Comparison of ENCODE assay signal across 9 mouse cellular contexts in the genomic region with DNA sequence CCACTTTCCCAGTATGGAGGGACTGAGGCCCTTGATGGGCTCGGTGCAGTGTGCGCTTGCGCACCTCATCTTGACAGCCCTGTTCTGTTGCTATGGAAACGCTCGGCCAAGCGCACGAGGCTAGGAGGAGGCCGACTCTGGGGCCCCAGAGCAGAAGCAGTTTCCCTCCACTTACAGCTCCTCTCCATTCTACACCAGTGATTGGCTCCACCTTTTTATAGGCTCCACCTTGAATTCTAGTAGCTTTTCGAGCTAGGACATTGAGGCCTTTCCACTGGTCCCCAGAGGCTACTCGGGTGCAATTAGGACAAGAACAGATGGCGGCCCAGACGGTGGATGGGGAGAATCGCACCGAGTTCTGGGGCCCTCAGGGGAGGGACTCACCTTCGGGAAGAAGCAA. TPM values are rescaled to one million over a fixed set of nuclear protein-coding genes. Genes with fewer than 3 reads are reported as not detected.
DNase-seq lines count a peak whose midpoint lies in the region; ATAC-seq and TF ChIP-seq lines count a peak whose summit lies in the region.
"Had no signal": no experiment of that assay in that cellular context is flagged by ENCODE, and none has a peak within 500 bp of the region (broad histone marks: within the 10 kb centered on the region; RNA-seq: fewer than 3 reads in every experiment).

No protein-coding gene starts in this region.

- peak; percentile 71 for ATAC-seq in hindbrain, embryonic 14.5 days (ENCODE audit: low FRiP score)
- ATAC-seq in neural tube, embryonic 11.5 days (ENCODE audit: insufficient read depth, low FRiP score, low TSS enrichment): peak; percentile 77
- ATAC-seq in activated CD4-positive, CD25-positive, alpha-beta regulatory T cell, adult 4 months: no peak

- H3K4me2 ChIP-seq in hindbrain, embryonic 14.5 days (replicated peaks): peak overlapping the region; percentile 90
- H3K4me2 ChIP-seq in neural tube, embryonic 11.5 days (ENCODE audit: low read depth): peak overlapping the region; percentile 69

- WGBS in hindbrain, embryonic 14.5 days: under 1% methylated on average over 15 of the region's 15 CpGs
- 0% methylated on average over 15 of the region's 15 CpGs for WGBS in neural tube, embryonic 11.5 days

- no peaks in the 10 kb centered on the region for H3K9me3 ChIP-seq in hindbrain, embryonic 14.5 days (ENCODE audit: control insufficient read depth, low read length)
- H3K9me3 ChIP-seq in neural tube, embryonic 11.5 days (ENCODE audit: control insufficient read depth, low read length): no peaks in the 10 kb centered on the region

- H3K27me3 ChIP-seq in hindbrain, embryonic 14.5 days (ENCODE audit: control insufficient read depth, insufficient read depth, low read length): peaks cover 13% of the 10 kb centered on the region
- peaks cover 44% of the 10 kb centered on the region for H3K27me3 ChIP-seq in neural tube, embryonic 11.5 days (ENCODE audit: control insufficient read depth, insufficient read depth, low read length)

- H3K27ac ChIP-seq in layer of hippocampus, adult 2 months: no peak overlapping the region
- H3K27ac ChIP-seq in hindbrain, embryonic 14.5 days: peak overlapping the region; percentile 98
- H3K27ac ChIP-seq in neural tube, embryonic 11.5 days (ENCODE audit: low read depth, low read length): no peak overlapping the region

- TF ChIP-seq CTCF in layer of hippocampus, adult 2 months (conservative IDR thresholded peaks at IDR 0.05): no peak

- DNase-seq in layer of hippocampus, adult 2 months (ENCODE audit: low spot score in 2 of 2): no peak
- no peak for DNase-seq in layer of hippocampus, postnatal 25 days (ENCODE audit: extremely low spot score in 1 of 2, low spot score in 1 of 2)
- peak; percentile 83 to 88 for DNase-seq in cerebellum, postnatal 10 days
- peak; percentile 86 for DNase-seq in hindbrain, embryonic 14.5 days (ENCODE audit: low spot score)
- peak; percentile 86 for DNase-seq in neural tube, embryonic 11.5 days (ENCODE audit: low spot score)
- no peak for DNase-seq in gastrocnemius, postnatal 36 days
- no peak for DNase-seq in lung, postnatal 36 days

- H3K9ac ChIP-seq in hindbrain, embryonic 14.5 days: peak overlapping the region; percentile 95
- no peak overlapping the region for H3K9ac ChIP-seq in neural tube, embryonic 11.5 days (ENCODE audit: low read length)

- peaks cover 30% of the 10 kb centered on the region for H3K36me3 ChIP-seq in hindbrain, embryonic 14.5 days (replicated peaks; ENCODE audit: control insufficient read depth, insufficient read depth)
- no peaks in the 10 kb centered on the region for H3K36me3 ChIP-seq in neural tube, embryonic 11.5 days (ENCODE audit: control insufficient read depth, insufficient read depth, low read length)

- H3K4me1 ChIP-seq in hindbrain, embryonic 14.5 days (replicated peaks; ENCODE audit: control insufficient read depth, insufficient read depth, low read length): peaks cover 30% of the 10 kb centered on the region
- H3K4me1 ChIP-seq in neural tube, embryonic 11.5 days (ENCODE audit: control insufficient read depth, insufficient read depth, low read length): peaks cover 16% of the 10 kb centered on the region

- H3K4me3 ChIP-seq in layer of hippocampus, adult 2 months: peak overlapping the region; percentile 85; the same call in 1 of the 2 replicates
- peak overlapping the region; percentile 81 for H3K4me3 ChIP-seq in hindbrain, embryonic 14.5 days (replicated peaks; ENCODE audit: low read length)
- peak overlapping the region; percentile 47; the same call in 1 of the 2 replicates for H3K4me3 ChIP-seq in neural tube, embryonic 11.5 days (ENCODE audit: low read depth, low read length)

- intact Hi-C loops in gastrocnemius, postnatal 36 days (cut with DNase I): no loop called here

RNA-seq across cellular contexts. Expression of a gene that starts 2.3 kb away (rescaled TPM):
- total RNA-seq in layer of hippocampus, adult 2 months (2021): 10 to 100 TPM; 78.9 to 85.5 TPM
- 100 to 1,000 TPM in 1 of 2 experiments, 10 to 100 TPM in 1; 75.7 to 100 TPM for total RNA-seq in layer of hippocampus, postnatal 25 days (2021)
- polyA plus RNA-seq in hindbrain, embryonic 14.5 days (2014; fragmentation: Nextera tagmentation; extraction: Ambion mirVana): 69.7 and 76.5 TPM in 2 replicates
- 13.8 and 14.6 TPM in 2 replicates for polyA plus RNA-seq in neural tube, embryonic 11.5 days (2014; fragmentation: Nextera tagmentation; extraction: Ambion mirVana)
- not detected for total RNA-seq in gastrocnemius, postnatal 36 days (2021)
- polyA plus RNA-seq in activated CD4-positive, CD25-positive, alpha-beta regulatory T cell, adult 4 months (2017; shearing (Covaris generic)): 1 to 10 TPM in 1 of 2 experiments, under 1 TPM in 1; 0.64 to 1.0 TPM

RNA-seq across cellular contexts. Expression of a gene that starts 11.9 kb away (rescaled TPM):
- total RNA-seq in layer of hippocampus, adult 2 months (2021): 1 to 10 TPM; 1.1 TPM
- 1 to 10 TPM in 1 of 2 experiments, under 1 TPM in 1; 0.47 to 1.3 TPM for total RNA-seq in layer of hippocampus, postnatal 25 days (2021)
- polyA plus RNA-seq in hindbrain, embryonic 14.5 days (2014; fragmentation: Nextera tagmentation; extraction: Ambion mirVana): 1.1 and 1.8 TPM in 2 replicates
- polyA plus RNA-seq in neural tube, embryonic 11.5 days (2014; fragmentation: Nextera tagmentation; extraction: Ambion mirVana): 0.25 TPM in 1 of 2 replicates, not detected in the other
- not detected for total RNA-seq in gastrocnemius, postnatal 36 days (2021)
- not detected for polyA plus RNA-seq in activated CD4-positive, CD25-positive, alpha-beta regulatory T cell, adult 4 months (2017; shearing (Covaris generic))

RNA-seq across cellular contexts. Expression of a gene that starts 26.5 kb away (rescaled TPM):
- total RNA-seq in layer of hippocampus, adult 2 months (2021): 1 to 10 TPM; 3.9 to 5.7 TPM
- total RNA-seq in layer of hippocampus, postnatal 25 days (2021): 1 to 10 TPM; 3.7 to 4.3 TPM
- 3.3 and 6.0 TPM in 2 replicates for polyA plus RNA-seq in hindbrain, embryonic 14.5 days (2014; fragmentation: Nextera tagmentation; extraction: Ambion mirVana)
- 4.0 and 4.9 TPM in 2 replicates for polyA plus RNA-seq in neural tube, embryonic 11.5 days (2014; fragmentation: Nextera tagmentation; extraction: Ambion mirVana)
- total RNA-seq in gastrocnemius, postnatal 36 days (2021): 1 to 10 TPM; 3.7 to 5.1 TPM
- polyA plus RNA-seq in activated CD4-positive, CD25-positive, alpha-beta regulatory T cell, adult 4 months (2017; shearing (Covaris generic)): 10 to 100 TPM; 15.1 to 18.1 TPM

RNA-seq across cellular contexts. Expression of a gene that starts 33.1 kb away (rescaled TPM):
- total RNA-seq in layer of hippocampus, adult 2 months (2021): not detected
- under 1 TPM in 1 of 2 experiments, not detected in 1; 0.17 TPM for total RNA-seq in layer of hippocampus, postnatal 25 days (2021)
- polyA plus RNA-seq in hindbrain, embryonic 14.5 days (2014; fragmentation: Nextera tagmentation; extraction: Ambion mirVana): 0.70 and 0.91 TPM in 2 replicates
- 11.8 and 12.9 TPM in 2 replicates for polyA plus RNA-seq in neural tube, embryonic 11.5 days (2014; fragmentation: Nextera tagmentation; extraction: Ambion mirVana)
- total RNA-seq in gastrocnemius, postnatal 36 days (2021): not detected
- 1 to 10 TPM in 1 of 2 experiments, not detected in 1; 1.1 TPM for polyA plus RNA-seq in activated CD4-positive, CD25-positive, alpha-beta regulatory T cell, adult 4 months (2017; shearing (Covaris generic))

RNA-seq across cellular contexts. Expression of a gene that starts 34.4 kb away (rescaled TPM):
- not detected for total RNA-seq in layer of hippocampus, adult 2 months (2021)
- total RNA-seq in layer of hippocampus, postnatal 25 days (2021): not detected
- polyA plus RNA-seq in hindbrain, embryonic 14.5 days (2014; fragmentation: Nextera tagmentation; extraction: Ambion mirVana): not detected in 2 replicates
- polyA plus RNA-seq in neural tube, embryonic 11.5 days (2014; fragmentation: Nextera tagmentation; extraction: Ambion mirVana): not detected in 2 replicates
- total RNA-seq in gastrocnemius, postnatal 36 days (2021): not detected
- not detected for polyA plus RNA-seq in activated CD4-positive, CD25-positive, alpha-beta regulatory T cell, adult 4 months (2017; shearing (Covaris generic))
- polyA plus RNA-seq: small intestine, adult 2 months had no signal

Comparison
In these comparisons a context has a peak if more than half of its experiments do, and no peak if none do; other contexts are left out.
1. DNase-seq: peak in cerebellum, postnatal 10 days (2 of 2), hindbrain, embryonic 14.5 days (single experiment) and neural tube, embryonic 11.5 days (single experiment); none in layer of hippocampus, adult 2 months (0 of 2), layer of hippocampus, postnatal 25 days (0 of 2), gastrocnemius, postnatal 36 days (0 of 2) and lung, postnatal 36 days (single experiment).
2. RNA of a gene that starts 2.3 kb away (total RNA-seq): 75.7 to 100 TPM in layer of hippocampus, postnatal 25 days and 78.9 to 85.5 TPM in layer of hippocampus, adult 2 months; not detected in gastrocnemius, postnatal 36 days; every median in the first group is over 10 times any median in the second.
3. Peak in every context shown above with its lines, with median percentiles within 50 percentile points of each other: H3K4me3 ChIP-seq.